Comparison of ENCODE assay signal across 14 mouse cellular contexts in genomic region chr5:129700506-129700905, GRCm38 (mm10). TPM values are rescaled to one million over a fixed set of nuclear protein-coding genes. Genes with fewer than 3 reads are reported as not detected.
DNase-seq lines count a peak whose midpoint lies in the region; ATAC-seq and TF ChIP-seq lines count a peak whose summit lies in the region.
"Had no signal": no experiment of that assay in that cellular context is flagged by ENCODE, and none has a peak within 500 bp of the region (broad histone marks: within the 10 kb centered on the region; RNA-seq: fewer than 3 reads in every experiment).

No protein-coding gene starts in this region.

- H3K9ac ChIP-seq in forebrain, embryonic 14.5 days (ENCODE audit: low read length), result no peak overlapping the region
- H3K9ac ChIP-seq in midbrain, postnatal 0 days (replicated peaks; ENCODE audit: low read length, poor library complexity, severe bottlenecking), result no peak overlapping the region
- no peak overlapping the region for H3K9ac ChIP-seq in midbrain, embryonic 13.5 days (replicated peaks)

- H3K36me3 ChIP-seq in forebrain, embryonic 14.5 days (ENCODE audit: control insufficient read depth, insufficient read depth, low read length), result no peaks in the 10 kb centered on the region
- no peaks in the 10 kb centered on the region for H3K36me3 ChIP-seq in forebrain, embryonic 10.5 days (replicated peaks)
- H3K36me3 ChIP-seq in midbrain, postnatal 0 days (ENCODE audit: insufficient read depth, low read length), result no peaks in the 10 kb centered on the region
- H3K36me3 ChIP-seq in midbrain, embryonic 13.5 days, result no peaks in the 10 kb centered on the region
- no peaks in the 10 kb centered on the region for H3K36me3 ChIP-seq in myocyte (ENCODE audit: control insufficient read depth, insufficient read depth)
- H3K36me3 ChIP-seq in heart, embryonic 10.5 days, result no peaks in the 10 kb centered on the region

- 39% methylated on average over 2 of the region's 2 CpGs for WGBS in forebrain, embryonic 14.5 days
- WGBS in forebrain, embryonic 10.5 days, result 52% methylated on average over 2 of the region's 2 CpGs
- 41% methylated on average over 2 of the region's 2 CpGs for WGBS in midbrain, postnatal 0 days
- 34% methylated on average over 2 of the region's 2 CpGs for WGBS in midbrain, embryonic 13.5 days
- 33% methylated on average over 2 of the region's 2 CpGs for WGBS in heart, embryonic 10.5 days

- H3K4me2 ChIP-seq in forebrain, embryonic 14.5 days (ENCODE audit: low read length), result no peak overlapping the region
- no peak overlapping the region for H3K4me2 ChIP-seq in midbrain, postnatal 0 days (ENCODE audit: low read depth, low read length, poor library complexity, severe bottlenecking)
- H3K4me2 ChIP-seq in midbrain, embryonic 13.5 days (replicated peaks), result no peak overlapping the region
- H3K4me2 ChIP-seq in myocyte (ENCODE audit: low read depth), result peak overlapping the region; percentile 59

- no peak overlapping the region for H3ac ChIP-seq in myocyte (ENCODE audit: control insufficient read depth, insufficient read length)

- H3K27ac ChIP-seq in forebrain, embryonic 14.5 days (ENCODE audit: low read depth, low read length), result no peak overlapping the region
- no peak overlapping the region for H3K27ac ChIP-seq in forebrain, embryonic 10.5 days
- no peak overlapping the region for H3K27ac ChIP-seq in midbrain, postnatal 0 days (ENCODE audit: low read depth, low read length)
- no peak overlapping the region for H3K27ac ChIP-seq in midbrain, embryonic 13.5 days
- no peak overlapping the region for H3K27ac ChIP-seq in heart, embryonic 10.5 days

- H3K4me1 ChIP-seq in forebrain, embryonic 14.5 days (ENCODE audit: control insufficient read depth, insufficient read depth, low read length), result no peaks in the 10 kb centered on the region
- H3K4me1 ChIP-seq in forebrain, embryonic 10.5 days, result no peaks in the 10 kb centered on the region
- no peaks in the 10 kb centered on the region for H3K4me1 ChIP-seq in midbrain, postnatal 0 days (ENCODE audit: insufficient read depth, low read length)
- no peaks in the 10 kb centered on the region for H3K4me1 ChIP-seq in midbrain, embryonic 13.5 days (replicated peaks)
- no peaks in the 10 kb centered on the region for H3K4me1 ChIP-seq in heart, embryonic 10.5 days

- H3K27me3 ChIP-seq in forebrain, embryonic 14.5 days (replicated peaks; ENCODE audit: control insufficient read depth, insufficient read depth, low read length), result no peaks in the 10 kb centered on the region
- H3K27me3 ChIP-seq in forebrain, embryonic 10.5 days (ENCODE audit: poor library complexity, severe bottlenecking), result no peaks in the 10 kb centered on the region
- no peaks in the 10 kb centered on the region for H3K27me3 ChIP-seq in midbrain, postnatal 0 days (ENCODE audit: insufficient read depth, low read length)
- no peaks in the 10 kb centered on the region for H3K27me3 ChIP-seq in midbrain, embryonic 13.5 days
- peaks cover 21% of the 10 kb centered on the region for H3K27me3 ChIP-seq in myocyte (ENCODE audit: control insufficient read depth, insufficient read depth, insufficient read length)
- no peaks in the 10 kb centered on the region for H3K27me3 ChIP-seq in heart, embryonic 10.5 days (ENCODE audit: insufficient read depth, poor library complexity, severe bottlenecking)

- DNase-seq in forebrain, embryonic 14.5 days (ENCODE audit: low spot score), result peak; percentile 31
- DNase-seq in forebrain, embryonic 10.5 days (ENCODE audit: extremely low spot score, low spot score), result no peak
- DNase-seq in midbrain, postnatal 0 days (ENCODE audit: low spot score), result peak; percentile 4
- peak; percentile 34 for DNase-seq in brain, embryonic 14.5 days (ENCODE audit: low read depth)
- DNase-seq in ovary, adult 18-20 months (ENCODE audit: low spot score), result no peak
- no peak for DNase-seq in heart, embryonic 10.5 days (ENCODE audit: low spot score)
- DNase-seq: spleen, adult 18-20 months had no signal

- TF ChIP-seq CTCF in midbrain, postnatal 0 days (IDR thresholded peaks at IDR 0.05), result no peak
- TF ChIP-seq CTCF in brain, embryonic 14.5 days (IDR thresholded peaks at IDR 0.05; ENCODE audit: borderline replicate concordance, extremely low read depth, insufficient read depth, insufficient read length), result no peak

- no peaks in the 10 kb centered on the region for H3K9me3 ChIP-seq in forebrain, embryonic 14.5 days (replicated peaks; ENCODE audit: control insufficient read depth, low read length)
- no peaks in the 10 kb centered on the region for H3K9me3 ChIP-seq in forebrain, embryonic 10.5 days
- H3K9me3 ChIP-seq in midbrain, postnatal 0 days (ENCODE audit: low read length), result no peaks in the 10 kb centered on the region
- H3K9me3 ChIP-seq in midbrain, embryonic 13.5 days, result no peaks in the 10 kb centered on the region
- no peaks in the 10 kb centered on the region for H3K9me3 ChIP-seq in heart, embryonic 10.5 days

- no peak for ATAC-seq in forebrain, embryonic 14.5 days
- no peak for ATAC-seq in midbrain, postnatal 0 days (ENCODE audit: low FRiP score)
- no peak for ATAC-seq in midbrain, embryonic 13.5 days
- ATAC-seq: intestine, postnatal 0 days had no signal

- no peak for TF ChIP-seq POLR2A in brain, embryonic 14.5 days (IDR thresholded peaks at IDR 0.05; ENCODE audit: borderline replicate concordance, extremely low read depth, insufficient read depth, insufficient read length, poor library complexity, severe bottlenecking)
- no peak for TF ChIP-seq POLR2A in myocyte (IDR thresholded peaks at IDR 0.05; ENCODE audit: insufficient read length, low read depth)

- no peak overlapping the region for H3K4me3 ChIP-seq in forebrain, embryonic 14.5 days (ENCODE audit: low read depth, low read length)
- no peak overlapping the region for H3K4me3 ChIP-seq in forebrain, embryonic 10.5 days
- no peak overlapping the region for H3K4me3 ChIP-seq in midbrain, postnatal 0 days (ENCODE audit: low read depth, low read length)
- H3K4me3 ChIP-seq in midbrain, embryonic 13.5 days (replicated peaks), result no peak overlapping the region
- H3K4me3 ChIP-seq in myocyte, result peak overlapping the region; percentile 13
- H3K4me3 ChIP-seq in heart, embryonic 10.5 days, result no peak overlapping the region

- no peaks in the 10 kb centered on the region for H3K79me2 ChIP-seq in myocyte (ENCODE audit: control insufficient read depth, insufficient read depth)

TF ChIP-seq in myocyte, 11 proteins besides CTCF, POLR2A, EP300 and RAD21 (continues in another document):
- TF ChIP-seq CEBPB (IDR thresholded peaks at IDR 0.05; ENCODE audit: insufficient read depth, poor library complexity, severe bottlenecking) (no peak), E2F4 (IDR thresholded peaks at IDR 0.05; ENCODE audit: insufficient read depth) (no peak), POLR2AphosphoS2 (IDR thresholded peaks at IDR 0.05; ENCODE audit: insufficient read length, low read depth) (no peak), MAX (IDR thresholded peaks at IDR 0.05; ENCODE audit: low read depth) (no peak), TCF3 (IDR thresholded peaks at IDR 0.05; ENCODE audit: insufficient read length, low read depth) (no peak), MYOG (IDR thresholded peaks at IDR 0.05; ENCODE audit: control insufficient read depth in 1 of 3, insufficient read depth in 1 of 3, insufficient read length in 2 of 3, low read depth in 2 of 3) (no peak)

RNA-seq across cellular contexts. Expression of gene Sept14, which starts 7.8 kb away (rescaled TPM):
- polyA plus RNA-seq in forebrain, embryonic 14.5 days (2014; fragmentation: Nextera tagmentation; extraction: Ambion mirVana), result not detected in 2 replicates
- not detected in 2 replicates for polyA plus RNA-seq in forebrain, embryonic 10.5 days (2016; fragmentation: Nextera tagmentation; extraction: Ambion mirVana)
- total RNA-seq in midbrain, postnatal 0 days (2014; rRNA removed), result not detected in 2 replicates
- polyA plus RNA-seq in midbrain, postnatal 0 days (2015; fragmentation: Nextera tagmentation; extraction: Ambion mirVana), result not detected in 2 replicates
- not detected in 2 replicates for polyA plus RNA-seq in midbrain, embryonic 13.5 days (2015; fragmentation: Nextera tagmentation; extraction: Ambion mirVana)
- polyA plus RNA-seq in brain, embryonic 14.5 days (2012; rRNA removed), result not detected in 2 replicates
- 0.10 TPM for polyA plus RNA-seq in myocyte (2012; fragmentation: generic; extraction: Trizol)
- not detected in 2 replicates for polyA plus RNA-seq in heart, embryonic 10.5 days (2016; fragmentation: Nextera tagmentation; extraction: Ambion mirVana)
- total RNA-seq: gastrocnemius, adult 18-20 months; left cerebral cortex, postnatal 36 days had no signal
- polyA plus RNA-seq: heart, postnatal 0 days; intestine, postnatal 0 days; thymus, postnatal 0 days had no signal

RNA-seq across cellular contexts. Expression of gene Mrps17, which starts 14.8 kb away (rescaled TPM):
- polyA plus RNA-seq in forebrain, embryonic 14.5 days (2014; fragmentation: Nextera tagmentation; extraction: Ambion mirVana), result 231 and 240 TPM in 2 replicates
- polyA plus RNA-seq in forebrain, embryonic 10.5 days (2016; fragmentation: Nextera tagmentation; extraction: Ambion mirVana), result 173 and 181 TPM in 2 replicates
- 124 and 163 TPM in 2 replicates for total RNA-seq in midbrain, postnatal 0 days (2014; rRNA removed)
- 161 and 176 TPM in 2 replicates for polyA plus RNA-seq in midbrain, postnatal 0 days (2015; fragmentation: Nextera tagmentation; extraction: Ambion mirVana)
- 189 TPM in 2 replicates for polyA plus RNA-seq in midbrain, embryonic 13.5 days (2015; fragmentation: Nextera tagmentation; extraction: Ambion mirVana)
- 116 and 127 TPM in 2 replicates for polyA plus RNA-seq in brain, embryonic 14.5 days (2012; rRNA removed)
- 138 TPM for polyA plus RNA-seq in myocyte (2012; fragmentation: generic; extraction: Trizol)
- 162 and 176 TPM in 2 replicates for polyA plus RNA-seq in heart, embryonic 10.5 days (2016; fragmentation: Nextera tagmentation; extraction: Ambion mirVana)

RNA-seq across cellular contexts. Expression of gene Nipsnap2, which starts 24.4 kb away (rescaled TPM):
- 78.9 and 79.4 TPM in 2 replicates for polyA plus RNA-seq in forebrain, embryonic 14.5 days (2014; fragmentation: Nextera tagmentation; extraction: Ambion mirVana)
- polyA plus RNA-seq in forebrain, embryonic 10.5 days (2016; fragmentation: Nextera tagmentation; extraction: Ambion mirVana), result 75.9 and 79.4 TPM in 2 replicates
- 66.7 and 79.0 TPM in 2 replicates for total RNA-seq in midbrain, postnatal 0 days (2014; rRNA removed)
- polyA plus RNA-seq in midbrain, postnatal 0 days (2015; fragmentation: Nextera tagmentation; extraction: Ambion mirVana), result 108 and 109 TPM in 2 replicates
- 84.1 and 94.5 TPM in 2 replicates for polyA plus RNA-seq in midbrain, embryonic 13.5 days (2015; fragmentation: Nextera tagmentation; extraction: Ambion mirVana)
- 66.5 and 68.8 TPM in 2 replicates for polyA plus RNA-seq in brain, embryonic 14.5 days (2012; rRNA removed)
- polyA plus RNA-seq in myocyte (2012; fragmentation: generic; extraction: Trizol), result 67.6 TPM
- polyA plus RNA-seq in heart, embryonic 10.5 days (2016; fragmentation: Nextera tagmentation; extraction: Ambion mirVana), result 140 and 220 TPM in 2 replicates

RNA-seq across cellular contexts. Expression of gene Zfp11, which starts 30.6 kb away (rescaled TPM):
- 5.3 and 7.8 TPM in 2 replicates for polyA plus RNA-seq in forebrain, embryonic 14.5 days (2014; fragmentation: Nextera tagmentation; extraction: Ambion mirVana)
- 5.9 and 6.6 TPM in 2 replicates for polyA plus RNA-seq in forebrain, embryonic 10.5 days (2016; fragmentation: Nextera tagmentation; extraction: Ambion mirVana)
- total RNA-seq in midbrain, postnatal 0 days (2014; rRNA removed), result 5.1 and 5.3 TPM in 2 replicates
- polyA plus RNA-seq in midbrain, postnatal 0 days (2015; fragmentation: Nextera tagmentation; extraction: Ambion mirVana), result 4.5 and 4.7 TPM in 2 replicates
- polyA plus RNA-seq in midbrain, embryonic 13.5 days (2015; fragmentation: Nextera tagmentation; extraction: Ambion mirVana), result 8.7 and 8.9 TPM in 2 replicates
- 6.9 and 7.5 TPM in 2 replicates for polyA plus RNA-seq in brain, embryonic 14.5 days (2012; rRNA removed)
- 0.91 TPM for polyA plus RNA-seq in myocyte (2012; fragmentation: generic; extraction: Trizol)
- polyA plus RNA-seq in heart, embryonic 10.5 days (2016; fragmentation: Nextera tagmentation; extraction: Ambion mirVana), result 5.0 and 5.2 TPM in 2 replicates

Comparison
In these comparisons a context has a peak if more than half of its experiments do, and no peak if none do; other contexts are left out.
1. DNase-seq: peak in forebrain, embryonic 14.5 days (single experiment), midbrain, postnatal 0 days (single experiment) and brain, embryonic 14.5 days (single experiment); none in forebrain, embryonic 10.5 days (single experiment), ovary, adult 18-20 months (single experiment) and heart, embryonic 10.5 days (single experiment).